Mouse (Mus musculus): ENCODE measurements around the gene Tbc1d10c.

- TF ChIP-seq CTCF (conservative IDR thresholded peaks at IDR 0.05; ENCODE audit: low read length) (no peak), POU5F1 (IDR thresholded peaks at IDR 0.05; ENCODE audit: borderline replicate concordance, low read length) (no peak)
Measured at GRCm38 (mm10) chr19:4137913-4138312, 53.2 kb downstream of the Tbc1d10c start.
